Mouse (Mus musculus) WW6 (cell line): ENCODE results near the gene Zcchc10.

ENCODE experiments used
- DNase-seq: peaks from one replicate; pipeline ENCODE4 v3.0.0-alpha.2; 2013; ENCODE audit warnings: low read depth, low spot score

The Zcchc10 gene

GRCm38 (mm10) chr11:53378918-53379317 lies 54.4 kb downstream of the Zcchc10 start:
- DNase-seq, result no peak
